Mouse (Mus musculus): ENCODE results near the gene Slc41a2. TPM values are rescaled to one million over a fixed set of nuclear protein-coding genes. Genes with fewer than 3 reads are reported as not detected.

Slc41a2 gene
- polyA plus RNA-seq (2014; fragmentation: Nextera tagmentation; extraction: Ambion mirVana), result 0.06 and 0.08 TPM in 2 replicates

- Histone ChIP-seq H3K27me3 (replicated peaks; ENCODE audit: control insufficient read depth, insufficient read depth, low read length) (peaks cover 60% of the 10 kb centered on the region), H3K9me3 (ENCODE audit: control insufficient read depth, low read length) (no peaks in the 10 kb centered on the region), H3K27ac (ENCODE audit: low read depth, low read length) (no peak within 1 kb of the TSS), H3K4me3 (ENCODE audit: low read depth, low read length) (peak within 1 kb of the TSS; percentile 54), H3K4me2 (peak within 1 kb of the TSS; percentile 91), H3K36me3 (ENCODE audit: control insufficient read depth, insufficient read depth, low read length) (no peaks in the 10 kb centered on the region), H3K9ac (ENCODE audit: low read depth, low read length) (no peak within 1 kb of the TSS; the same call in 1 of the 2 replicates), H3K4me1 (replicated peaks; ENCODE audit: control insufficient read depth, insufficient read depth, low read length) (peaks cover 2% of the 10 kb centered on the region; the same call in 1 of the 2 replicates)
- peak; percentile 51 for DNase-seq (ENCODE audit: low spot score)
- WGBS, result 1% methylated on average over 86 of the region's 102 CpGs
- peak; percentile 60 for ATAC-seq (replicated peaks; ENCODE audit: low FRiP score)
Measured at GRCm38 (mm10) chr10:83337159-83337951, at the start of gene Slc41a2. Gene Slc41a2, minus strand, starts transcription at chr10:83337882.

GRCm38 (mm10) chr10:83385330-83385910, 47.7 kb upstream of the Slc41a2 start:
- Histone ChIP-seq H3K4me1 (replicated peaks; ENCODE audit: control insufficient read depth, insufficient read depth, low read length) (0 out of 2 replicates have a peak, but pooled peaks cover 3% of the 10 kb centered on the region), H3K27ac (ENCODE audit: low read depth, low read length) (peak overlapping the region; percentile 34), H3K36me3 (ENCODE audit: control insufficient read depth, insufficient read depth, low read length) (peaks cover 11% of the 10 kb centered on the region; the same call in 1 of the 2 replicates), H3K9ac (ENCODE audit: low read depth, low read length) (no peak overlapping the region), H3K27me3 (replicated peaks; ENCODE audit: control insufficient read depth, insufficient read depth, low read length) (no peaks in the 10 kb centered on the region), H3K4me2 (no peak overlapping the region), H3K9me3 (ENCODE audit: control insufficient read depth, low read length) (no peaks in the 10 kb centered on the region), H3K4me3 (ENCODE audit: low read depth, low read length) (no peak overlapping the region)
- 92% methylated on average over 7 of the region's 7 CpGs for WGBS
- DNase-seq (ENCODE audit: low spot score), result peak; percentile 25
- no peak for ATAC-seq (replicated peaks; ENCODE audit: low FRiP score)

GRCm38 (mm10) chr10:83384456-83385215, 47.0 kb upstream of the Slc41a2 start:
- Histone ChIP-seq H3K27me3 (replicated peaks; ENCODE audit: control insufficient read depth, insufficient read depth, low read length) (no peaks in the 10 kb centered on the region), H3K9ac (ENCODE audit: low read depth, low read length) (no peak overlapping the region), H3K4me2 (peak overlapping the region; percentile 52), H3K4me3 (ENCODE audit: low read depth, low read length) (0 out of 2 replicates have a peak overlapping the region, but pooled peaks have one; percentile 22), H3K9me3 (ENCODE audit: control insufficient read depth, low read length) (no peaks in the 10 kb centered on the region), H3K4me1 (replicated peaks; ENCODE audit: control insufficient read depth, insufficient read depth, low read length) (0 out of 2 replicates have a peak, but pooled peaks cover 3% of the 10 kb centered on the region), H3K27ac (ENCODE audit: low read depth, low read length) (peak overlapping the region; percentile 39; the same call in 1 of the 2 replicates), H3K36me3 (ENCODE audit: control insufficient read depth, insufficient read depth, low read length) (peaks cover 11% of the 10 kb centered on the region; the same call in 1 of the 2 replicates)
- ATAC-seq (replicated peaks; ENCODE audit: low FRiP score) (peak; percentile 95), DNase-seq (ENCODE audit: low spot score) (peak; percentile 22)
- 67% methylated on average over 8 of the region's 8 CpGs for WGBS

GRCm38 (mm10) chr10:83383863-83384262, 46.2 kb upstream of the Slc41a2 start:
- peak; percentile 30 for DNase-seq (ENCODE audit: low spot score)
- ATAC-seq (replicated peaks; ENCODE audit: low FRiP score), result peak; percentile 42
- Histone ChIP-seq H3K9ac (ENCODE audit: low read depth, low read length) (no peak overlapping the region), H3K9me3 (ENCODE audit: control insufficient read depth, low read length) (no peaks in the 10 kb centered on the region), H3K36me3 (ENCODE audit: control insufficient read depth, insufficient read depth, low read length) (peaks cover 16% of the 10 kb centered on the region; the same call in 1 of the 2 replicates), H3K27ac (ENCODE audit: low read depth, low read length) (no peak overlapping the region), H3K4me1 (replicated peaks; ENCODE audit: control insufficient read depth, insufficient read depth, low read length) (0 out of 2 replicates have a peak, but pooled peaks cover 3% of the 10 kb centered on the region), H3K27me3 (replicated peaks; ENCODE audit: control insufficient read depth, insufficient read depth, low read length) (no peaks in the 10 kb centered on the region), H3K4me2 (peak overlapping the region; percentile 52), H3K4me3 (ENCODE audit: low read depth, low read length) (no peak overlapping the region)
- 91% methylated on average over 13 of the region's 13 CpGs for WGBS

GRCm38 (mm10) chr10:83382988-83383387, 45.3 kb upstream of the Slc41a2 start:
- Histone ChIP-seq H3K4me1 (replicated peaks; ENCODE audit: control insufficient read depth, insufficient read depth, low read length) (0 out of 2 replicates have a peak, but pooled peaks cover 3% of the 10 kb centered on the region), H3K36me3 (ENCODE audit: control insufficient read depth, insufficient read depth, low read length) (peaks cover 22% of the 10 kb centered on the region; the same call in 1 of the 2 replicates), H3K4me2 (no peak overlapping the region), H3K4me3 (ENCODE audit: low read depth, low read length) (no peak overlapping the region), H3K27ac (ENCODE audit: low read depth, low read length) (no peak overlapping the region), H3K27me3 (replicated peaks; ENCODE audit: control insufficient read depth, insufficient read depth, low read length) (no peaks in the 10 kb centered on the region), H3K9me3 (ENCODE audit: control insufficient read depth, low read length) (no peaks in the 10 kb centered on the region), H3K9ac (ENCODE audit: low read depth, low read length) (no peak overlapping the region)
- ATAC-seq (replicated peaks; ENCODE audit: low FRiP score) (no peak), DNase-seq (ENCODE audit: low spot score) (no peak)
- WGBS, result 59% methylated on average over 2 of the region's 2 CpGs

- Histone ChIP-seq H3K4me1 (replicated peaks; ENCODE audit: control insufficient read depth, insufficient read depth, low read length) (0 out of 2 replicates have a peak, but pooled peaks cover 3% of the 10 kb centered on the region), H3K4me2 (no peak overlapping the region), H3K27ac (ENCODE audit: low read depth, low read length) (no peak overlapping the region), H3K4me3 (ENCODE audit: low read depth, low read length) (no peak overlapping the region), H3K36me3 (ENCODE audit: control insufficient read depth, insufficient read depth, low read length) (peaks cover 22% of the 10 kb centered on the region; the same call in 1 of the 2 replicates), H3K27me3 (replicated peaks; ENCODE audit: control insufficient read depth, insufficient read depth, low read length) (no peaks in the 10 kb centered on the region), H3K9ac (ENCODE audit: low read depth, low read length) (no peak overlapping the region), H3K9me3 (ENCODE audit: control insufficient read depth, low read length) (no peaks in the 10 kb centered on the region)
- 80% methylated on average over 4 of the region's 4 CpGs for WGBS
- peak; percentile 14 for DNase-seq (ENCODE audit: low spot score)
- no peak for ATAC-seq (replicated peaks; ENCODE audit: low FRiP score)
Measured at GRCm38 (mm10) chr10:83382528-83382927, 44.8 kb upstream of the Slc41a2 start.

GRCm38 (mm10) chr10:83380501-83380900, 42.8 kb upstream of the Slc41a2 start:
- Histone ChIP-seq H3K4me1 (replicated peaks; ENCODE audit: control insufficient read depth, insufficient read depth, low read length) (0 out of 2 replicates have a peak, but pooled peaks cover 3% of the 10 kb centered on the region), H3K4me3 (ENCODE audit: low read depth, low read length) (no peak overlapping the region), H3K36me3 (ENCODE audit: control insufficient read depth, insufficient read depth, low read length) (peaks cover 22% of the 10 kb centered on the region; the same call in 1 of the 2 replicates), H3K27me3 (replicated peaks; ENCODE audit: control insufficient read depth, insufficient read depth, low read length) (no peaks in the 10 kb centered on the region), H3K4me2 (no peak overlapping the region), H3K27ac (ENCODE audit: low read depth, low read length) (no peak overlapping the region), H3K9me3 (ENCODE audit: control insufficient read depth, low read length) (no peaks in the 10 kb centered on the region), H3K9ac (ENCODE audit: low read depth, low read length) (no peak overlapping the region)
- ATAC-seq (replicated peaks; ENCODE audit: low FRiP score), result no peak
- DNase-seq (ENCODE audit: low spot score), result peak; percentile 23
- WGBS, result 91% methylated on average over 2 of the region's 2 CpGs
